Mouse (Mus musculus) cerebellum, postnatal 36 days (tissue): ENCODE data around the gene Cacna1s.
A peak's percentile ranks its signal among the peaks of the same experiment; 100 is the strongest.

ENCODE experiments used
- DNase-seq, 2 experiments: peaks; one replicate each; pipeline ENCODE4 v3.0.0; 2021 to 2022; ENCODE audit warnings: mixed read lengths in 2 of 2

Cacna1s gene

DNA sequence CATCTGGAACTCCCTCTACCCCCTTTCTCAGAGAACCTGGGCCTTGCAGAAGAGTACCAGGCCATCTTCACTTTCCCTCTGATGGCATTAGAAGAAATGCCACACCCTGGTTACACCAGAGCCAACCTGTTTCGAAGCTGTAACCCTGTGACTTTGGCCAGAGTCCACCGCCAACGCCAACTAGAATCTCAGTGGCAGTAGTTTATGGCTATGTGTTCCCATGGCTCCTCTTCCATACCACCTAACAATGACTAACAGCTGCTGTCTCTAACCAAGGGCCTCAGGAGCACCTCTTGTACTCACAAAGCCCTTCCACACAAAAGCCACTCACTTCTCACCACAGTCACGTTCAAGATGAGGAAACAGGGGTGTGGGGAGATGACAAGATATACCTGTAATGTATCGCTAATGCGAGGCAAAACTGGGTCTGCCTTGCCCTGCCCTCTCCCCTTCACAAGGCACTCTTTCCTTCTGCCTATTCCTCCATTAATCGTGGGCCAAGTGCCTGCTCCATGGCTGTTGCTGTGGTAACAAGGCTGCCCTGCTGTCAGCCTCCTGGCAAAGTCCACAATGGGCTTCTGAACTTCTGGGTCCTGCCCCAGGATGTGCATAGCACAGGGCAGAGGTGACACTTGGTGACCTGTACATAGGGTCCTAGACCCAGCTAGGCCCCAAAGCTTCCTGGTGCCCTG is 67.2 kb downstream of the Cacna1s start:
- DNase-seq = no peak

DNA sequence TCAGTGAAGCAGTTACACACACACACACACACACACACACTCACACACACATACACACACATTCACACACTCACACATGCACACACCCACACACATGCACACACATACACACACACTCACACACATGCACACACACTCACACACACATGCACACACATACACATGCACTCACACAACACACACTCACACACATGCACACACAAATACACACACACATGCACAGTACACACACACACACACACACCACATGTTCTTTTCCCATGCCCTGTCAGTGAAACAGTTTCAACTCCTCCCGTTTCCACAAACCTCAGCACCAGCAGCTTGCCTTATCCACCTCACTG is 67.7 kb downstream of the Cacna1s start:
- DNase-seq = no peak

DNA sequence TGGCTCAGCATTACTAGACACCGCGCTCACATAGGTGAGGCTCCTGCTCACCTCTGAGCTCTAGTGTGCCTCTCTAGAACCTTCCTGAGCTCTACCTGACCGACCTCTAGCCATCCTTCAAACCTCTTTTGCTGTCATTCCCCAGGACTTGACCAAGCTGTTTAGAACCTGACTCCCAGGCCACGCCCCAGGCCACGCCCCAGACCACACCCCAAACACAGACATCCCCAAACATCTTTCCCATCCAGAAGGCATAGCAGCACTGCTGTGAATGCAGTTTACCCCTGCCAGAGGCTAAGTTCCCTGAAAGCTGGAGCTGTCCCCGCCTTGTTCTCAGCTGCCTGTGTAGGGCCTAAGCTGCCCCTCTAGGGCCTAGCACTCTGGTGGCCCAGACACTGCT is 68.2 kb downstream of the Cacna1s start:
- no peak for DNase-seq

DNA sequence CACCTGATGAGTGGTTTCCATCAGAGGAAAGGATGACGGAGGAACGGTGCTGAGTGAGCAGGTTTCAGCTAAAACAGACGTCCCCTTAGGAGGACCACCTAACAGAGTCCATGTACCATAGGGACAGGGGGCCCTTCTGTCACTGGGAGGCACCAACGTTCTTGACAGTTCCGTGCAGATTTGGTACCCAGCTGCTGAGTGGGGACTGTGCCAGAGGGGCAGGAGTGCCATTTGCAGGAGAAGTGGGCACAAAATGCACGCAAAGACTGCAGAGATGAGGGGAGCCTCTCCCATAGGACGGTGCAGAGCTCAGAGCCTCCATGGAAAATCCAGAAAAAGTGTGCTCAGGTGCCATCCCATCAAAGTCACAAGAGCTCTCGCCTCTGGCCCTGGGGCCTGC is 69.5 kb downstream of the Cacna1s start:
- DNase-seq = no peak

DNA sequence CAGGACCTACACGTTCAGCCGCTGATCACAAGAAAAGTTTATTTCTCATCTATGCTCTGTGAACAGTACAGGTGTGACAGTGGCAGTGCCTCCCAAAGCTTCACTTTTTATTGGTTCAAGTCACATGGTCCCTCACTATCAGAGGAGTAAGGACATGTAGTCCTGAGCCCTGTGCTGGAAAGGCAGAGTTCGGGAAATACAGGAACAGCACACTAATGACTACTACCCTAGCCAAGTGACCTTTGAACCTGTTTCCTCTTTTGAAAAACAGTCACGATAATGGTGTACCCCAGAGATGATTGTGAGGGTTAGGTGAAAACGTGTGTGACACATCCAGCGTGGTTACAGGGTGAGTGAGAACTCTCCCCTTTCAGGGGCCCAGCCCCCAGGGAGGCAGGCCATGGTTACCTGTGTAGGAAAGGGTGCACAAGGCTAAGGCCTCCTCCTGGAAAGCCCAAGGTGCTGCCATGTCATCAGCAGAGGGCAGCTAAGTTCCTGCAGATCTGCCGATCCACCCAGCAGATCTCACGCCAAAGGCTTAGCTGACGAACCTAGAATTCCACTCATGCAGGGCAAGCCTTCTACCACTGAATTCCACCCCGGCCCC is 73.7 kb downstream of the Cacna1s start:
- DNase-seq = no peak

DNA sequence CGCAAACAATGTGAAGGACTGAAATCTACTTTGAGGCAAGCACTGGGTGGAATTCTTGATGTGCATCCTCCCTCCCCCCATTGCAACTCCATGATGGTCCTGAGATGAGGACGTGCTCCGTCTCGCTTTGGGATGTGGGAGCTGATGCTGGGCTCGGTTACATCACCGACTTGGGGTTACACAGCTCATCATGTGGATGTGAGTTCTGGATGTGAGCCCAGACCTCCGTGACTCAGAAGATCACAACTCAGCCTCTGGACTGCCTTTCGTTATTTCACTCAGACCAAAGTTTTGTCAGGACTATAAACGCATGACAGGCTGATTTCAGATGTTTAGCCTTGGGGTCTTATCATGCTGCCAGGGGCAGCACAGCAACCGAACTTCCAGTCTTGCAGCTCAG is 74.3 kb downstream of the Cacna1s start:
- DNase-seq = no peak

DNA sequence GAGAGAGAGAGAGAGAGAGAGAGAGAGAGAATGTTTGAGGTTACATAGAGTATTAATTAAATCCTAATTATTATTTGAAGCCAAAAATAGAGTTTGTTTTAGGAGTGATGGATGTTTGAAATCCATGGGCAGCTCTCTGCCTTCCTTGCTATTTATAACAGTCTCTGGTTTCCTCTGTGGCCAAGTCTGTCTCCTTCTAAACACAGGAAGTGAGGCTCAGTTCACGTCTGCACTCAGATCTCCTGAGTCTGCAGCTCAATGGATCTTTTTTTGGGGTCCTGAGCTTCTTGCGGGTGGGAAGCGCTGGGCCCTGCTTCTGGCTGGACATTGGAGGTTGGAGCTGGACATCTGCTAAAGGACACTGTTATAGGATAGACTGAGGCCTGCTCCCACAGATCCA is 75.3 kb downstream of the Cacna1s start:
- no peak for DNase-seq

DNA sequence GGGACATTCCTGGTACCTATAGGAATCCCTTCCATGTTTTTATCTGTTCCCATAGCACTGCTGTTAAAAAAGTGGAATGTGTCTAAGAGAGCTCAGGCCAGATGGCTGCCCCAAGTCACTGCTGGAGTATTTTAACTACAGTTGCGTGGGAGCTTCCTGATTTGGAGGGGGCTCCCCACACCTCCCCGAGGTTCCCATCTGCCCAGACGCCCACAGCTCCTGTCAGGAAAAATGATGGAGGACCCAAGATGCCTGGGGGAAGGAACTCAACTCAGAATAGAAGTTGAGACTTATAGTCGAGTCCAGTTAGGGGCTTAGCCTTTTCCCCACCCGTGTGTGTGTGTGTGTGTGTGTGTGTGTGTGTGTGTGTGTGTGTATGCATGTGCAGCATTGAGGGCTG is 75.9 kb downstream of the Cacna1s start:
- DNase-seq = no peak

DNA sequence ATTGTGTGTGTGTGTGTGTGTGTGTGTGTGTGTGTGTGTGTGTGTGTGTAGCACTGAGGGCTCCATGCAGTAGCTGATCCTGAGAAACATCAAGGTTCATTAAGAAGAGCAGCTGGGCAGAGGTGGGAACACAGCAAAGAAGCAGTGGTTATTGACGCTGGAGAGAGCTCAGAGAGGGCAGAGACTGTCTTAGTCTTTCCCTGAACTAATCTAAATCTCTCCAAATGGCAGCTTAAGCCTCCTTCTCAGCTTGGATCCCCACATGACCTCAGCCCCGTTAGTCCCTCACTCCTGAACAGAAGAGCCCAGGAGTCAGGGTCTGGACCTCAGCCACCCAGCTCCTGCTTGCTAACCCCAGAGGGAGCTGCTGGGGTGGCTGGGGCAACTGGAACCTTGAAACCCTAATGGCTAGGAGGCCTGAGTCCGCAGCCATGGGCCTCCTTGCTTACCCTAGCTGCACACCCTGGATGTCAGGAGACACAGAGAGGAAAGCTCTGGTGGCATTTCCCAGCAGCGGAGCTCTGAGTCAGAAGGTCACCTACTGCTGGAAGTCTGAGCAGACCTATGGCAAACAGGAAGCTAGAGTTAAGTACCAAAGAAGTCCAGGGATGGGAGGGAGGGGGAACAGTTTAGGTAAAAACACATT is 76.5 kb downstream of the Cacna1s start:
- DNase-seq = no peak

DNA sequence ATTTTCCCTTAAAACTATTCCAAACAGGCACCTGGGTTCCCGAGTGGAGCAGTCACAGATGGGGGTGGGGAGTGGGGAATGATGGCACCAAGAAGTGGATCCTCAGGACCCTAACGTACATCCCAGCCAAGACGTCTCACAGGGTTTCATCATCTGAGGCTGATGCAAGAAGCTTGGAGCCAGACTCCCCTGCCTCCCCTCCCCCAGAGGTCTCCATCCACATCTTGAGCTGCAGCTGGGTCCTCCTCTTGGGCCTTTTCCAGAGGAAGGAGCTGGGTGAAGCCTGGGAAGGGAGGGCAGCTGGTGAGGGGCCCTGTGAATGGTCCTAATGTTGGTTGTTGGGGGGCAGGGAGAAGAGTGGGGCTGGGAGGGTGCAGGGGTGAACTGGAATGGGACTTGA is 77.6 kb downstream of the Cacna1s start:
- DNase-seq = no peak

DNA sequence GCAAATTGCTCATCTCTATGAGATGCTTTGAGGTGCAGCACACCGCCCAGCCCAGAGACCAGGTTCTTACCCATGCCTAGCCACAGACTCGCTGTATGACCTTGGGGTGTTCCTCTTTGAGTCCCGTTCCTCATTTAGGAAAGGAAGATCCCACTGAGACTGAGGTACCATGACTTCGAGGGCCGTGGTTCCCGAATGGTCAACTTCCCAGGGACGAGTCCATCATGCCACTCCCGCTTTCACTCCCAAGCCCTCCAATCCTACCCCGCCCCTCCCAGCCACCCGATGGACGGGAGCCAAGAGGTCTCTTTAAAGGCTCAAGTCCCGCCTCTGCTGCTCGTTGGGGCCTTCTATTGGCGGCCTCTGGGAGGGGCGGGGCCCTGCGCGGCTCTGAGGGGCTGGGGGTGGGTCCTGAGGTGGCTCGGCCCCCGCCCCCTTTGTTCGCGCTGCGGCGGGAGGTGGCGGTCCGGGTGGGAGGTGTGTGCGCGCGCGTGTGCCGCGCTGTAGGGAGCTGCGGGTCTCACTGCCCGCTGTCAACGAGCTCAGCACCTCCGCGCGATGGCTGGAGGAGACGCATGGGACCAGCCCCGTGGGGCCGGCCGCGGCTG is 78.5 kb downstream of the Cacna1s start, which contains the start of gene Kif21b:
Kif21b (plus strand) TSS at position 439 of the 608 bp plus-strand sequence.
- peak; percentile 75 to 85 for DNase-seq

DNA sequence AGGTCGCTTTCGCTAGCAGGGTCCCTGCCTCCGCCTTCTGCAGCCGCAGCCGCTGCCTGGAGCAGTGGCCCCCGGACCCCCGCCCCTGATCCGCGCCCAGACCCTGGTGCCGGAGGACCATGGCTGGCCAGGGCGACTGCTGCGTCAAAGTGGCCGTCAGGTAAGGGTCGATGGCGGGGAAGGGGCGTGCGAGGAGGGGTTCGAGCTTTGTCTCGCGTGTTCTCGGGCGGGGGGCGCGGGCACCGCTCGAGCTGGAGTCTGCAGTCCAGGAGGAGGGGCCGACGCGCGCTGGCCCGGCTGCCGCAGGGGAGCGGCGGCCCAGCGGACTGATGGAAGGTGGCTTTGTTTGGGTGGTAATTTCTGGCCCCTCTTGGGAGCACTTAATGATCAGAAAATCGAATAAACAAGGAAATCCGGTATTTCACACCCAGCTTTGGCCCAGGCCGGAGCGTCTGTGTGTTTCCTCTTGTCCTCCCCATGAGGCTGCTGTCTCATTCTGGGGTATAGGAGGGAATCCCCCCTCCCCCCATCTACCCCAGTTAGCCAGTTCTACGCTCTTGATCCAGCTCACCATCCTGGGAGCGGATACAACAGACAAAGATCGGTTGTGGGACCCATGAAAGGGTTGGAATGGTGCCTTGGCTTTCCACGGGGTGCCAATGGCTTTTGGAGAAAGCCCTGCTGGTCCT is 79.2 kb downstream of the Cacna1s start:
- DNase-seq = no peak

DNA sequence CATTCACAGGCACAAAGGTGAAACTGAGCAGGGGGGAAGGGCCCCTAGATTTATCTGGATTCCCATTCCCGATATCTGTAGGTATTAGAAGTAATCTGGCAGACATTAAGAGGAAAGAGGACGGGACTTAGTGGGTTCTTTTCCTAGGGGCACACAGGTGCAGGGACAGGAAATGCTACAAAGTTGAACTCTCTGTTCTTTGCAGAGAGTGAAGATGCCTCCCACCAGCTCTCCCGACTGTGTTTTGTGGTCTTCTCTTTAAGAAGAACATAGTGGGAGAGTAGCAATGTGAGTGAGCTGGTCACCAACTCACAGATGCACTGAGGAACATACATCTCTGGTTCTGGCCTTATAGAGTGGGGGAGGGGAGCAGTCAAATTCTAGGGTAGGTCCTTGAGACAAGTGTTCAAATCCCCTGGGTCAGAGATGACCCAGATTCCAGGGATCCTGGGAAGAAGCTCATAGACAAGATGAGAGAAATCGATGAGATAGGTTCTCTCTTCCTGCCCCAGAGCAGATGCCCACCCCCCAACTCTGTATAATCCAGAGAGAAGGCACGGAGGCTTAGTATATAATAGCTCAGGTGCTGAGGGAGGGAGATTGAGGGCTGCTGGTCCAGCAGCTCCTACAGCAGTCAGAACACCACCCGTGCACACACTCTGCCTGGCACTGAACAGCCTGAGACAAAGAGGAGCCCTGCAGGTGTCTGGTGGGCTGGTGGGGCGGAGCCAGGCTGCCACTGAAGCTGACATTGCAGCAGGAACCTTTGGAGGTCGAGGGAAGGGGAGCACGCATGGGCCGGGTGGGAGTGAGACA is 80.0 kb downstream of the Cacna1s start:
- no peak for DNase-seq

DNA sequence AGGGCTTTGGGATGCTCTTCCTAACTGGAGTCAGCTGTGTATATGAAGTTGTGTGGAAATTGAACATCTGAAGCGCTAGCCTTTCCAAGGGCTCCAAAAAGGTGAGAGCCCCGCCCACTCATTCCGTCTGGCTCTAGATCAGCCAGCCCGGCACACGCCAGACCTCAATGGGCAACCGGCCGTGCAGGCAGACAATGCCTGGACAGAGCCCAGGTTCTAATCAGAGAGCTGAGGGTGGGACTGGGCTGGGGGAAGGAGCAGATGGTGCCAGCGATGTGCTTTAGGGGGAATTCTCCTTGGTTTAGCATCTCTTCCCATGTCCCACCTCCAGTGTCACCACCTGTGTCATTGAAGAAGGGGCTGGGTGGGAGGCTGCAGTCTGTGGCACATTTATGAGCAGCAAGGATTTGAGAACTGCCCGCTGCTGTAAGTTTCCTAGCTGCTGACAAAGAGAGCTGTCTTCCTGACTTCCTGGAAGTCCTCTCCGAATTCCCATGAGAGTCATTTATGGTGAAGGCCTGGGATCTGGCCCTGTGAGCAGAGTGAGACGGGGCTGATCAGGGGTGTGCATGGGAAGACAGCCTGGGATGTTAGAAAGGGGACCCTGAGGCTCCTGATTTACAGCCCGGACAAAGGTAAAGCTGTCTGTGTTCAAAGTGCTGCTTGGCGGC is 81.2 kb downstream of the Cacna1s start:
- peak; percentile 47 to 58 for DNase-seq

DNA sequence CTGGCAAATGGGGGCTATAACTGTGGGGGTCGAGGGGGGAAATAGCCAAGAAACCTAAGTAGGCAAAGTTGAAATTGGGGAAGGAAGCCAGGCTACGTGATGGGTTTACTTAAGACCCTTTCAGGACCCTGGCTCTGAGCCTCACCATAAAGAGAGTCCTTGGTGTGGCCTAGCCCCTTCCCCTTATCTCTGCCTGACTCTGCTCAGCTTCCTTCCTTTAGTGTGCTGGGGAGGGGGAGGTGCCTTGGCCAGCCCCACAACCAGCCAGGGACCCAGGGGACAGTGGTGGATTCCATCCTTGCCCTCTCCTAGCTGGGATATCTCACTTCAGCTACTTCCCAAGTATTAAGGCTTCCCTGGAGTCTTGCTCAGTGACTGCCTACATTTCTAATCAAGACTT is 82.0 kb downstream of the Cacna1s start:
- DNase-seq = no peak

DNA sequence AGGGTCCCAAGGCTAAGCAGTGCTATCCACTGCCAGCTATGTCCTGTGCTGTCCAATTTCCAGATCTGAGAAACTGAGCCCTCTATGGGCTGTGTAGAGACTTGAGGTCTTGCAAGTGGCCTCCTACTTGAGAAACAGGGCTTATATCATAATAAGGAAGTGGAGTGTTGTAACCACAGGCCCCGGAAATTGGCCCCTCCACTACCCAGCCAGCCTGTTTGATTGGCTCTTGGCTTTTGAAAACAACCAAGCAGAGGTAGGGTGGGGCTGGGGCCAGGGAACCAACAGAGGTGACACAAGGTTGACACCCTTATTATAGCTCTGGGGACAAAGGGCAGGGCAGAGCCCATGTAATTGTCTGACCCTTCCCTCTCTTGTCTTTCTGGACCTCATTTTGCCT is 82.5 kb downstream of the Cacna1s start:
- no peak for DNase-seq

DNA sequence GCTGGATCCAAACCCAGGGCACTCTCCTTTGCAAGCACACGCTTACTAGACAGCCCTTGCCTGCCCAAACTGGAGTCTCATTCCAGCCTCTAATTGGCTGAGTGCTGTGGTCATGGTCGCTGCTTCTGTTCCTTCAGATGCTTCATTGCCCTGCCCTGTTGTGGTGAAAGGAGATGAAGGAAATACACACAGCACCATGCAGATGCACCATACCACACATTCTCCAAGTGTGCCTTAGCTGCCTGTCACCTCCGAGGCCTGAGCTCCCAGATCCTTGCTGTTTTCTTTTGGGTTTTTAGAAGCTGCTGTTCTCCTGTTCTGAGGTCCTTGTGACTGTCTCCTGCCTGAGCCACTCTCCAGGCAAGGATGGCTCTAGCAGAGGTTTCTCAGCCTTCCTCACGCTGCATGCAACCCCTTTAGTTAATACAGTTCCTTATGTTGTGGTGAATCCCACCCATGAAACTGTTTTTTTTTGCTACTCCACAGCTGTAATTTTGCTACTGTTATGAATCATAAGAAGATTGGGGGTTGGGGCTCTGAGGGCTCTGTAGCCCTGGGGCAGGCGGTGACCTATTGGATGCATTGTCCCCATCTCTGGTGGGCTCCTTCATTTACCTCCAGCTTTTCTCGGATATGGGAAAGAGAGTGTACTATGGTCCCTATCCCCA is 83.4 kb downstream of the Cacna1s start:
- DNase-seq = no peak

DNA sequence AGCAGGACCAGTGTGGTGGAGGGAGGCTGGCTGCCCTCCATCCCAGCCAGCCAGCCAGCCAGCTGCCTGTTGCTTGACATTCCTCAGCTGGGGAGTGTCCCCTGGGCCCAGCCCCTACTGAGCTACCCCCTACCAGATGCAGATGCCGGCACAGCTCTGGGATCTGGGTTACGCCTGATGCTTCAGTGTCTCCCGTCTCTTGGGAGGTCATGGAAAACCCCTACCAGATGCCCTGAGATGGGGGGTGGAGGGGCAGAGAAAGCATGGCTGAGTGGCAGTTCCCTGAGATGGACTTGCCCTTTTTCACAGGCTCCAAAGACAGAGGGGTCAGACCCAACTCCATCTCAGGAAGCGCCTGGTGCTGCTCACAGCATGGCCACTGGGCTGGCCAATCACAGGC is 84.0 kb downstream of the Cacna1s start:
- DNase-seq = no peak

DNA sequence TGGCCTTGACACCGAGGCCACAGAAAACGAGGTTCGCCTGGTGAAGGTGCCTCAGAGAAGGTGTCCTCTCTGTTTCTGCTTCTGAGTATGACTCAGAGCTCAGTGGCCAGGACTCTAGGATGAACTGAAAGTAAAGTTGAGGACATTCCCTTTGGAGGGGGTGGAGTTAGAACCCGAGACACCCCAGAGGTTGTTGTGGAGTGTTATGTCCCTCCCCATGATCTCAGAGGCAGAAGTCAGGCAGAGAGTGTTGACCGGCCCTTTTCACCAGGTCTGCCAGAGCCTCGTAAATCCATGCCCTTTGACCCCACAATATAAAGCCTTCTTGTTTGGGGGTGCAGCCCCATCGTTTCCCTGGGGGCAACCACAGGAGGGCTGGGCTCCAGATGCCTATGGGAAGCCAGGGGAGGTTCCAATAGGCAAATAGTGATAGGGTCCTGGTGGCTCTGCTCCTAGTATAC is 84.6 kb downstream of the Cacna1s start:
- DNase-seq = no peak

DNA sequence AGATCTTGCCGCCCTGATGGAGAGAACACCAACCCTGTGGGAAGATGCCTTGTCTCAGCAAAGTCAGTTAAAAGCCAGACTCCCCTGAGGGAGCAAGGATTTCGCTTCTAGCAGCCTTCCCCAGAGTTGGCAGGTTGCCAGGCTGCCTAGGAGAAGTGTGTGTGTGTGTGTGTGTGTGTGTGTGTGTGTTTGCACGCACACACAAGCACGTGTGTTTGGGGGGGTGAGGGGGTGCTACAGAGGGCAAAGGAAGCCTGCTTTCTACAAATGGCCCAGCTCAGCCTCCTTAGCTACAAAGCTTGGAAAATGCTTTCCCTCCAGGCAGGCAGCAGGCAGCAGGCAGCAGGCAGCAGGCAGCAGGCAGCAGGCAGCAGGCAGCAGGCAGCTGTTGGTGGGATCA is 85.0 kb downstream of the Cacna1s start:
- peak in 1 of 2 experiments; percentile 42 for DNase-seq

DNA sequence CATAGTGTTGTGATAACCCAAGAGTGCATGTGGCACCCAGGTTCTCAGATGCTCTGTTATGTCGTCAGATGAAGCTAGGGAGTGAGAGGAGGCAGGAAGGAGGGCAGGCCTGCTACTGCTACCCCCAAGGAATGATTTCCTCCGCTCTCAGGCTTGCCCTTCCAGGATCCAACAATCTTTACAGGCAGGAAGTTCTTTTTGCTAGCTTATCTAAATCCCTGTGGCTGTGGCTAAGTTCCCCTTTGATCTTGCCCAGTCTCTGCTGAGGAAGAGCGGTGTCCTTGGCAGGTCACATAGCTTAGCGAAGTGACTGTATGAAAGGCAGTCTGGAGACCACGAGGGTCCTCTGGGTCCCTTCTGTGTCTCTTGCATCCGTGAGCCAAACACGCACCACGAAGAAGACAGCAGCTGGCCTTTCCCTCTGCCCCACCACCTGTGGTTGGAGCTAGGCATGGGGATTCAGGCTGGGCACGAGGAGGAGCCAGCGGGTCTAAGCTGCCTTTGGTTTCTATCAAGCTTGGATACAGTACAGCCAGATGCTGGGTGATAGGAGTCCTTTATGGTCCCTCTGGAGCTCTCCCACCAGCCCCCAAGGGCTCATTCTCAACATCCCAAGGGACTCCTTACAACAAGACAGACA is 85.8 kb downstream of the Cacna1s start:
- no peak for DNase-seq
